Mouse (Mus musculus): Measurements from ENCODE around the gene AA986860. TPM values are rescaled to one million over a fixed set of nuclear protein-coding genes. Genes with fewer than 3 reads are reported as not detected.
A peak's percentile ranks its signal among the peaks of the same experiment; 100 is the strongest.

The AA986860 gene
- polyA plus RNA-seq, 1 experiment from 2014 or later: 0.73 TPM

- DNase-seq (ENCODE audit: low spot score): no peak
- no peaks in the 10 kb centered on the region for H3K27me3 ChIP-seq (ENCODE audit: insufficient read depth, poor library complexity, severe bottlenecking)
- no peaks in the 10 kb centered on the region for H3K9me3 ChIP-seq
- peaks cover 19% of the 10 kb centered on the region for H3K4me1 ChIP-seq (replicated peaks)
- 75% methylated on average over 4 of the region's 4 CpGs for WGBS
- H3K36me3 ChIP-seq: no peaks in the 10 kb centered on the region
- H3K27ac ChIP-seq: no peak overlapping the region; the same call in 1 of the 2 replicates
- H3K4me3 ChIP-seq: no peak overlapping the region
These were observed 8.5 kb downstream of the AA986860 start for GRCm38 (mm10) chr1:130740227-130740648.

GRCm38 (mm10) chr1:130740781-130741720 is 9.3 kb downstream of the AA986860 start:
- 54% methylated on average over 15 of the region's 15 CpGs for WGBS
- Histone ChIP-seq H3K36me3 (no peaks in the 10 kb centered on the region), H3K27ac (peak overlapping the region; percentile 19; the same call in 1 of the 2 replicates), H3K9me3 (no peaks in the 10 kb centered on the region), H3K4me3 (no peak overlapping the region), H3K27me3 (ENCODE audit: insufficient read depth, poor library complexity, severe bottlenecking) (no peaks in the 10 kb centered on the region), H3K4me1 (replicated peaks) (peaks cover 19% of the 10 kb centered on the region)
- no peak for DNase-seq (ENCODE audit: low spot score)

DNA sequence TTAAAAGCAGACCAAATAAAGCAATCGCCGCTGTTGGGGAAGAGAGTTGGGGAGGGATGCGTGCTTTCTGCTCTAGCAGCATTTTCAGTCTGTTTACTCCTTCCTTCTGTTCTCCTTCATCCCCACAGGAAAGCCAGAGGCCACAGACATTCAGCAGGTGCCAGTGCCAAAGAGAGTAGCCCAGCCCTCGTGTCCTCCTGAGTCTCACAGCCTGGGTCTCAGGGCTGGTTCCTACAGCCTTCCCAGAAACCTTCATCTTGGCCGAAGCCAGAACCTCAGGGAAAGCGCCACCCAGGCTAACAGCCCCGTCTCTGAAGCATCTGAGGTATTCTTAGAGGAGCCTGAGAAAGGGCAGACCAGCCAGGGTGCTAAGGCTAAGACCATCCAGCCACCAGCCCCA is 10.4 kb downstream of the AA986860 start:
- H3K27ac ChIP-seq: peak overlapping the region; percentile 70

DNA sequence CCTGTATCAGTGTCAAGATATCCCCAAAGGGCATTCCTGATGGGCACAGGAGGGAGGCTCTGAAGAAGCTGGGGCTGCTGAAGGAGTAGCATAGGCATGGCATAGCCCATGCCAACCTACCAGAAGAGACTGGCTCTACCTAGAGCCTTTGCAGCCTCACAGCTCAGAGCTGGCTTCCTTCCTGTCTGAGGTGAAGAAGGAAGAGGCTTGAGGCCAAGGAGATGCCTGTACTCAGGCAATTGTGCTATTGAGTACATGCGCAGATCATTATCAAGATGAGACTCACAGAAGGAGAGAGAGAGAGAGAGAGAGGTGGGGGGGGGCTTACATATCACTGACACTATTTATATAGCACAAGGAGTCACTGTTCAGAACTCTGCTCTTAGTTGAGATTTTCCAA is 12.0 kb downstream of the AA986860 start:
- Histone ChIP-seq H3K4me1 (replicated peaks) (peaks cover 12% of the 10 kb centered on the region; the same call in 1 of the 2 replicates), H3K27ac (peak overlapping the region; percentile 50; the same call in 1 of the 2 replicates), H3K27me3 (ENCODE audit: insufficient read depth, poor library complexity, severe bottlenecking) (no peaks in the 10 kb centered on the region), H3K9me3 (no peaks in the 10 kb centered on the region), H3K4me3 (no peak overlapping the region), H3K36me3 (no peaks in the 10 kb centered on the region)
- 90% methylated on average over 1 of the region's 1 CpGs for WGBS
- DNase-seq (ENCODE audit: low spot score): no peak

More for the DNA sequence above, 10.4 kb downstream of the AA986860 start:
- Histone ChIP-seq H3K4me3 (no peak overlapping the region), H3K9me3 (no peaks in the 10 kb centered on the region), H3K27me3 (ENCODE audit: insufficient read depth, poor library complexity, severe bottlenecking) (no peaks in the 10 kb centered on the region), H3K4me1 (replicated peaks) (peaks cover 18% of the 10 kb centered on the region), H3K36me3 (no peaks in the 10 kb centered on the region)
- no peak for DNase-seq (ENCODE audit: low spot score)
- WGBS: 88% methylated on average over 7 of the region's 7 CpGs

GRCm38 (mm10) chr1:130744217-130744616 is 12.4 kb downstream of the AA986860 start:
- Histone ChIP-seq H3K9me3 (no peaks in the 10 kb centered on the region), H3K27ac (no peak overlapping the region), H3K4me1 (replicated peaks) (peaks cover 12% of the 10 kb centered on the region; the same call in 1 of the 2 replicates), H3K27me3 (ENCODE audit: insufficient read depth, poor library complexity, severe bottlenecking) (no peaks in the 10 kb centered on the region), H3K36me3 (no peaks in the 10 kb centered on the region), H3K4me3 (no peak overlapping the region)
- DNase-seq (ENCODE audit: low spot score): no peak
- WGBS: 84% methylated on average over 2 of the region's 2 CpGs

- Histone ChIP-seq H3K27ac (no peak overlapping the region), H3K4me1 (replicated peaks) (peaks cover 12% of the 10 kb centered on the region; the same call in 1 of the 2 replicates), H3K36me3 (no peaks in the 10 kb centered on the region), H3K4me3 (no peak overlapping the region), H3K27me3 (ENCODE audit: insufficient read depth, poor library complexity, severe bottlenecking) (no peaks in the 10 kb centered on the region), H3K9me3 (no peaks in the 10 kb centered on the region)
- DNase-seq (ENCODE audit: low spot score): no peak
- 90% methylated on average over 5 of the region's 5 CpGs for WGBS
These were observed 13.2 kb downstream of the AA986860 start for GRCm38 (mm10) chr1:130744961-130745360.

- no peaks in the 10 kb centered on the region for H3K9me3 ChIP-seq
- no peaks in the 10 kb centered on the region for H3K27me3 ChIP-seq (ENCODE audit: insufficient read depth, poor library complexity, severe bottlenecking)
- H3K4me1 ChIP-seq (replicated peaks): peaks cover 12% of the 10 kb centered on the region; the same call in 1 of the 2 replicates
- no peak overlapping the region for H3K27ac ChIP-seq
- H3K36me3 ChIP-seq: no peaks in the 10 kb centered on the region
- no peak overlapping the region for H3K4me3 ChIP-seq
- DNase-seq (ENCODE audit: low spot score): no peak
- WGBS: 96% methylated on average over 3 of the region's 3 CpGs
These were observed 13.8 kb downstream of the AA986860 start for GRCm38 (mm10) chr1:130745591-130745990.

GRCm38 (mm10) chr1:130746819-130747218 is 15.0 kb downstream of the AA986860 start:
- H3K27ac ChIP-seq: no peak overlapping the region
- DNase-seq (ENCODE audit: low spot score): no peak
- 89% methylated on average over 3 of the region's 3 CpGs for WGBS

GRCm38 (mm10) chr1:130759689-130760088 is 27.9 kb downstream of the AA986860 start:
- Histone ChIP-seq H3K9me3 (no peaks in the 10 kb centered on the region), H3K4me1 (replicated peaks) (no peaks in the 10 kb centered on the region), H3K27me3 (ENCODE audit: insufficient read depth, poor library complexity, severe bottlenecking) (no peaks in the 10 kb centered on the region), H3K4me3 (no peak overlapping the region), H3K27ac (no peak overlapping the region), H3K36me3 (no peaks in the 10 kb centered on the region)
- WGBS: 82% methylated on average over 9 of the region's 9 CpGs
- DNase-seq (ENCODE audit: low spot score): no peak

More at GRCm38 (mm10) chr1:130746819-130747218, 15.0 kb downstream of the AA986860 start:
- Histone ChIP-seq H3K4me3 (no peak overlapping the region), H3K4me1 (replicated peaks) (0 out of 2 replicates have a peak, but pooled peaks cover 4% of the 10 kb centered on the region), H3K36me3 (no peaks in the 10 kb centered on the region), H3K27me3 (ENCODE audit: insufficient read depth, poor library complexity, severe bottlenecking) (no peaks in the 10 kb centered on the region), H3K9me3 (no peaks in the 10 kb centered on the region)

GRCm38 (mm10) chr1:130761597-130761996 is 29.8 kb downstream of the AA986860 start:
- H3K27ac ChIP-seq: no peak overlapping the region
- H3K36me3 ChIP-seq: no peaks in the 10 kb centered on the region
- no peak for DNase-seq (ENCODE audit: low spot score)
- no peak overlapping the region for H3K4me3 ChIP-seq
- no peaks in the 10 kb centered on the region for H3K9me3 ChIP-seq
- no peaks in the 10 kb centered on the region for H3K4me1 ChIP-seq (replicated peaks)
- H3K27me3 ChIP-seq (ENCODE audit: insufficient read depth, poor library complexity, severe bottlenecking): no peaks in the 10 kb centered on the region
- WGBS: 85% methylated on average over 1 of the region's 1 CpGs

- no peaks in the 10 kb centered on the region for H3K36me3 ChIP-seq
- H3K27ac ChIP-seq: no peak overlapping the region
- H3K27me3 ChIP-seq (ENCODE audit: insufficient read depth, poor library complexity, severe bottlenecking): no peaks in the 10 kb centered on the region
- H3K9me3 ChIP-seq: no peaks in the 10 kb centered on the region
- no peaks in the 10 kb centered on the region for H3K4me1 ChIP-seq (replicated peaks)
- DNase-seq (ENCODE audit: low spot score): no peak
- H3K4me3 ChIP-seq: no peak overlapping the region
- 86% methylated on average over 3 of the region's 3 CpGs for WGBS
These were observed 30.4 kb downstream of the AA986860 start for GRCm38 (mm10) chr1:130762045-130762760.

GRCm38 (mm10) chr1:130764027-130764461 is 32.3 kb downstream of the AA986860 start:
- WGBS: 86% methylated on average over 12 of the region's 12 CpGs
- no peaks in the 10 kb centered on the region for H3K36me3 ChIP-seq
- H3K27me3 ChIP-seq (ENCODE audit: insufficient read depth, poor library complexity, severe bottlenecking): no peaks in the 10 kb centered on the region
- no peak overlapping the region for H3K4me3 ChIP-seq
- no peaks in the 10 kb centered on the region for H3K9me3 ChIP-seq
- H3K4me1 ChIP-seq (replicated peaks): no peaks in the 10 kb centered on the region
- H3K27ac ChIP-seq: no peak overlapping the region
- DNase-seq (ENCODE audit: low spot score): no peak

GRCm38 (mm10) chr1:130767066-130767465 is 35.3 kb downstream of the AA986860 start:
- no peaks in the 10 kb centered on the region for H3K36me3 ChIP-seq
- H3K27me3 ChIP-seq (ENCODE audit: insufficient read depth, poor library complexity, severe bottlenecking): no peaks in the 10 kb centered on the region
- no peak overlapping the region for H3K27ac ChIP-seq
- WGBS: 76% methylated on average over 5 of the region's 5 CpGs
- no peak for DNase-seq (ENCODE audit: low spot score)
- no peak overlapping the region for H3K4me3 ChIP-seq
- H3K9me3 ChIP-seq: no peaks in the 10 kb centered on the region
- no peaks in the 10 kb centered on the region for H3K4me1 ChIP-seq (replicated peaks)

All from hindbrain, embryonic 10.5 days (tissue).